Mouse (Mus musculus) layer of hippocampus, postnatal 14 days (tissue): ENCODE measurements around the gene Acot3. TPM values are rescaled to one million over a fixed set of nuclear protein-coding genes. Genes with fewer than 3 reads are reported as not detected.
"Not testable (repeated sequence)": the region's sequence is repeated elsewhere in the genome, so short reads cannot be mapped to it uniquely, and the experiment has no call there.

Source experiments
- DNase-seq, 2 experiments: peaks; one replicate each; pipeline ENCODE4 v3.0.0; 2021 to 2022; ENCODE audit warnings: low spot score in 2 of 2, mixed read lengths in 1 of 2
- long read RNA-seq, 2 experiments: library from polyadenylated mRNA; stranded (forward); transcript quantifications; one replicate each; pipeline ENCODE4 v2.0.0; 2021
- total RNA-seq, 2 experiments: library from RNA; stranded (reverse); gene quantifications; 2 replicates each; pipeline ENCODE4 v1.2.3; 2021

Acot3 gene
- total RNA-seq, result 1 to 10 TPM; 1.2 to 1.8 TPM
- long read RNA-seq, experiment 1, partial matches to known transcripts, result 3 of 3 reads
- long read RNA-seq, experiment 1, other reads (novel, unspliced or antisense), result 0 of 3 reads
- long read RNA-seq, experiment 2, partial matches to known transcripts, result 2 of 2 reads
- long read RNA-seq, experiment 2, other reads (novel, unspliced or antisense), result 0 of 2 reads

DNA sequence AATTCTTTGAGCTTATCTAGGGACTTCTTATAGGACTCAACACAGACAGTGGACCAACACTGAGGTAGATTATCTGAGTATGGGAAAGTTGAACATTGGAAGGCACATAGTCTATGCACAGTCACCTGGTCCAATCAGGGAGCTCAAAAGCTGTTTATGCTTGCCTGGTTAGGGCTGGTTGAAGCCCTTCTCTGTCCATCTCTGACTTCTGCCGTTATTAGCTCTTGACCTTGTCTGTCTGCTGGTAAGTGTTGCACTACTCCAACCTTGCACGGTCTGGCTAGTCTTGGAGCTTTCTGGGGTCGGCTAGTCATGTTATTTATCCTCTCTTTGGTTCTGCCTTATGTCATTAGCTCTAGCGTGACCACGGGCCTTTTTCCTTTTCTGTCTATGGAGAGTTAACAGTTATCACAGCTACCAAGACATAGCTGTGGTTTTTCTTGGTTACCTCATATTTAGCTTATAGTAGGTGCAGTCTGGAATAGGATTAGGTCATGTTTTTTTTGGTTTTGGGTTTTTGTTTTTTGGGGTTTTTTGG, at the start of gene Acot3:
Acot3 (plus strand) TSS at position 208 of the 538 bp plus-strand sequence.
- DNase-seq, result no peak

DNA sequence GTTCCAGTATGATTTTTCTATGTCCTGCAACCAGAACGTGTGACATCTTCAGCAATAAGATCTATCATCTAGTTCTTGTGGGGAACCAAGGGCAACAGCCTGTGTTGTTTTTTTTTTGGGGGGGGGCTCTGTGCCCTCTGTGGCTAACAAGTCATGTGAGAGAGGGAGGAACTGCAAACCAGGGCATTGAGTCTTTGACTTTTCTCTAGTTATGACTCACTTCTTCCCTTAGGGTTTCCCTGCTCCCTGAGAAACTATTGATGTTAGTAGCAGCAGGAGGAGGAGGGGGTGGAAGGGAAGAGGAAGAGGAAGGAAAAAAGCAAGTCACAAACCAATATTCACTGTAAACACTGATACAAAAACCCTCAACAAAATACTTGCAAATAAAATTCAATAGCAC, 48.1 kb upstream of the Acot3 start:
- no peak for DNase-seq

- DNase-seq, result no peak
Observed at GRCm38 (mm10) chr12:84008251-84008650, 43.7 kb upstream of the Acot3 start.

GRCm38 (mm10) chr12:84008729-84009128, 43.2 kb upstream of the Acot3 start:
- no peak for DNase-seq

DNA sequence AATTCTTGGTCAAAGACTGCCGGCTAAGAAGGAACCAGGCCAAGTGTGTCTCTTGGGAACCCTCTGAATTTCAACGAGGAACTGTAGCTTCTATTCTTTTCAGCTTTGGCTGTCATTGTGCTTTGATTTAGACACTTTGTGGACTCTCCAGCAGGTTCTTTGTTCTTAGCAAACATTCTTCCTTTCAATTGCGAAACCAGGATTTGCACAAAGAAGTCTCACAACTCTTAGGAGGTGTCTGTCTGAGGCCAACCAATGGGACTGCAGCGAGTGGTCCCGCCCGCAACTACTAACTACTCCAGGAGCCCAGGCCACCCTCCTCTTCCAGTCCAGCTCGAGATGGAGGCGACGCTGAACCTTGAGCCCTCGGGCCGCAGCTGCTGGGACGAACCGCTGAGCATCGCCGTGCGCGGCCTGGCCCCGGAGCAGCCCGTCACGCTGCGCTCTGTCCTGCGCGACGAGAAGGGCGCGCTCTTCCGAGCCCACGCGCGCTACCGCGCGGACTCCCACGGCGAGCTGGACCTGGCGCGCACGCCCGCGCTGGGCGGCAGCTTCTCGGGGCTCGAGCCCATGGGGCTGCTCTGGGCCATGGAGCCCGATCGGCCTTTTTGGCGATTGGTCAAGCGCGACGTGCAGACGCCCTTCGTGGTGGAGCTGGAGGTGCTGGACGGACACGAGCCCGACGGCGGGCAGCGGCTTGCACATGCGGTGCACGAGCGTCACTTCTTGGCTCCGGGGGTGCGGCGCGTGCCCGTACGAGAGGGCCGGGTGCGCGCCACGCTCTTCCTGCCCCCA, 42.6 kb upstream of the Acot3 start, which contains the start of gene Acot1:
Acot1 (plus strand) TSS at position 320 of the 795 bp plus-strand sequence.
- peak; percentile 60 to 77 for DNase-seq

GRCm38 (mm10) chr12:84010201-84010600, 41.7 kb upstream of the Acot3 start:
- DNase-seq, result no peak

- peak; percentile 62 to 77 for DNase-seq
Observed at GRCm38 (mm10) chr12:84011251-84012040, 40.5 kb upstream of the Acot3 start.

GRCm38 (mm10) chr12:84013130-84013529, 38.8 kb upstream of the Acot3 start:
- DNase-seq, result no peak

DNA sequence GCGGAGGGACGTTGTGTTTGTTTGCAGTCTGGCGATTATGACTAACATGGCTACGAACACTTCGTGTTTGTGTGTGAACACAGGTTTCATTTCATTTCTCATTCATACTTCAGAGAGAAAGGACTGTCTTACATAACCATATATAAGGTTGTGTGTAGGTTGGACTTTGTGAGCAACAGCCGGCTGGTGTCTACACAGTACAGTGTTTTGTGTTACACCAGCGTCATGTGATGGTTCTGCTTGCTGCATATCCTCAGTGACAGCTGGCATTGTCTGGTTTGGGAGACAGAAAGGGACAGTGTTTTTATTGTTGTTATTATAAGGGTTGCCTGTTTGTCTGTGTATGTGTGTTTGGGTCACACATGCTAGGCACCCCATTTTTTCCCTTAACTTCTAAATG, 38.2 kb upstream of the Acot3 start:
- DNase-seq, result no peak

GRCm38 (mm10) chr12:84020528-84020927, 31.4 kb upstream of the Acot3 start:
- DNase-seq, result not testable (repeated sequence)

GRCm38 (mm10) chr12:84022266-84022665, 29.7 kb upstream of the Acot3 start:
- not testable (repeated sequence) for DNase-seq

GRCm38 (mm10) chr12:84023052-84023745, 28.7 kb upstream of the Acot3 start:
- no peak for DNase-seq

GRCm38 (mm10) chr12:84025888-84026287, 26.1 kb upstream of the Acot3 start:
- no peak for DNase-seq

- not testable (repeated sequence) for DNase-seq
Observed at GRCm38 (mm10) chr12:84028328-84028727, 23.6 kb upstream of the Acot3 start.

- DNase-seq, result not testable (repeated sequence)
Observed at GRCm38 (mm10) chr12:84029043-84029442, 22.9 kb upstream of the Acot3 start.

DNA sequence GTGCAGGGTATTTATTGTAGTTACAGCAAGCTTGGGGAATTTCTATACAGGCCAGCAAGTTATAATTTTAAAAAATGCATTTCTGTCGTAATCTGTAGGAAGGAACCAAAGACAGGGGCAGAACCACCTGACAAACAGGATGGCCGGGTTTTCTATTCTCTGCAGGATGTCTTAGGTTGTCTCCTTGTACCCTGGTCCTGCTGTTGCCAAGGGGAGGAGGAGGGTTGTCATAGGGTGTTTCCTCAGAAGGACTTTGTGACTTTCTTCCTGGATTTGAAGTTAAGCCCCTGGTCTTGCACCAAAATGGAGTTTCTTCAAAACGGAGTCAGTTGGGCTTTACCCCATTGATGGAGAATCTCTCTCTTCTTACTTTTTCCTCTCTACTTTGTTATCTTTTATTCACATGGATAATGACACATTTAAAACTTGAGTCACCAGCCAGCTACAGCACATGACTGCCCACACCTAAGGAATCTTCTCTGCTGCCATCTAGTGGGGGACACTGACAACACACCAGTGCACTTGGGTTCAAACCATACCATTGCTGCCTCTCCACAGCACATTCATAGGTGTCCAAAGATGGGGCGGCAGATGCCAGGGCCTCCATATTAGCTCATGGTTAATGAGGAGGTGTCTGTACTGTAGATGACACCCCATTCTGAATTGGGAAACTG, 21.1 kb upstream of the Acot3 start:
- DNase-seq, result peak; percentile 60 to 85

DNA sequence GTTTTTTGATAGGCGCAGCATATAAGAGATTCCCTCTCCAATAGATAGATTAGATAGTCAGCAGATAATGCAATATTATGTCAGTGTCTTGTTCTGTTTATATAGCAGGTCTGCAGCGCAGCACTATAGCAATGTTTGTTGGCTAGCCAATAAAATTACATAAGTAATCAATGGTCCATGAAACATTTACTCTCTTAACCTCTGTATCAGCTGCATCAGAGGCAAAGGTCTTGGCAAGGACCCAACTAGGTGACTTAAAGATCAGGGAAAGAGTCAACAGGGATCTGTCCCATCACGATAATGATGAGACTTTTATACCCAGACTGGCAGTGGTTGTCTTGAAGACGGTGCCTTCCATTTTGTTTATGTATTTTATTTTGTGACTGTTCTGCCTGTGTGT, 19.1 kb upstream of the Acot3 start:
- no peak for DNase-seq

DNA sequence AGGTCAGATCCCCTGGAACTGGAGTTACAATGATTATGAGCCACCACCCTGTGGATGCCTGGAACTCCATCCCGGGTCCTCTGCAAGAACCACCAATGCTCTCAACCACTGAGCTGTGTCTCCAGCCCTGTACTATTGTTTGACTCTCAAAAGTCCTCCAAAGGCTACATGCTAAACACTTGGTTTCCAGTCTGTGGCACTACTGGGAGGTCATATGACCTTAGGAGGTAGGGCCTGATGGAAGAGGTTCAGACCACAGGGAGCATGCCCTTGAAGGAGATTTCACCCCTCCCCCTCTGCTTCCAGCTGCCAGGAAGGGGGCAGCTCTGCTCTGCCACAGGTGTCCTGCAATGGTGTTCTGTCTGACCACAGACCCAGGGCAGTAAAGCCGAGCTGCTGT, 18.6 kb upstream of the Acot3 start:
- DNase-seq, result not testable (repeated sequence)

DNA sequence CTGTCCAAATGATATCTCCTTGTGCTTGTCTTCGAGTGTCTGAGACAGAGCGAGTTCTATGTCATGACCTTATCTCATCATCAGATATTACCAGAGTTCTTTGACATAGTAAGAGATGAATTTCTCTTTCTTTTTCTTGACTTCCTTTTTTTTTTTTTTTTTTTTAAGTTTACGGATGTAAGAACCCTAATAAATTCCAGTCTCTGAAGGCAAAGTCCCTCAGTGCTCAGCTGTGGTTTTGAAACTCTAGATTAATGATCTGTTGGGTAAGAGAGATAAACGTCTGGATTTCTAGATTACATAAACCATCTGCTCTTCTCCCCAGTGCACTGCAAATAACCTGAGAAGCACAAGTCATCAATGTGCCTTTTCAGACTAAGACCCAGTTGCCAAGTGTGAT, 17.8 kb upstream of the Acot3 start:
- DNase-seq, result no peak

DNA sequence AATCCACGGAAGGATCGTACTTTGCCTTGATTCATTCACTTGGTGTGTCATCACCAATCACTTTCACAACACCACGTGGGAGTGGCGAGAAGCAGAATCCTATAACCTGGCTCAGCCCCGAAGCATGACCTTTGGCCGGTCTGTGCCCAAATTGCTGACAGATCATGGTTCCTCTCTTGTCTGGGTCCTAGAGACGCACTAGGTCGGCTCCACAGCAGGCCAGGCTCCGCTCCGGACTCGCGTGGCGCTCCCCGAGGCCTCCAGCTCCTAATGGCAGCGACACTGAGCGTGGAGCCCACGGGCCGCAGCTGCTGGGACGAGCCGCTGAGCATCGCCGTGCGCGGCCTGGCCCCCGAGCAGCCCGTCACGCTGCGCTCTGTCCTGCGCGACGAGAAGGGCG, 13.7 kb upstream of the Acot3 start, which contains the start of gene Acot4:
Acot4 (plus strand) TSS at position 139 of the 400 bp plus-strand sequence.
- not testable (repeated sequence) for DNase-seq
